Comparison of ENCODE assay signal across 8 mouse cellular contexts in the genomic region with DNA sequence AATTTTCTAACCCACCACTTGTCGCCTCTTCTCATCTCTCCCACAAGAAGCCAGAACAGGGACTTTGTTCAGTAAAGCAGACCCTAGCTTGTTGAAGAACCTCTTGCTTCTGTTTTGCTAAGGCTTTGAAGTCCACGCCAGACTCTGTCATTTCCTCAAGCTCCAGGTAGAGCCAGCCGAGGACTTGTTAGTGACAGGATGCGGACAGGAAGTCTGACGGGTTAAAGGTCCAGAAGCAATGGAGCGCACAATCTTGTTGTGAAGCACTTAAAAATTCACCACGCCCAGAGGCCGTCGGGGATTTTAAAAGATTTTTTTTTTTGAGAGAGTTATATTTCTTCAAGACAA. TPM values are rescaled to one million over a fixed set of nuclear protein-coding genes. Genes with fewer than 3 reads are reported as not detected.
DNase-seq lines count a peak whose midpoint lies in the region; ATAC-seq and TF ChIP-seq lines count a peak whose summit lies in the region.

No protein-coding gene starts in this region.

- no peaks in the 10 kb centered on the region for H3K9me3 ChIP-seq in forebrain, embryonic 10.5 days
- H3K9me3 ChIP-seq in hindbrain, embryonic 13.5 days = no peaks in the 10 kb centered on the region
- no peaks in the 10 kb centered on the region for H3K9me3 ChIP-seq in liver, embryonic 12.5 days (replicated peaks)
- H3K9me3 ChIP-seq in neural tube, embryonic 11.5 days (ENCODE audit: control insufficient read depth, low read length) = no peaks in the 10 kb centered on the region

- H3K27me3 ChIP-seq in forebrain, embryonic 10.5 days (ENCODE audit: poor library complexity, severe bottlenecking) = peaks cover 30% of the 10 kb centered on the region
- peaks cover 20% of the 10 kb centered on the region for H3K27me3 ChIP-seq in hindbrain, embryonic 13.5 days
- 0 out of 2 replicates have a peak, but pooled peaks cover 2% of the 10 kb centered on the region for H3K27me3 ChIP-seq in liver, embryonic 12.5 days (replicated peaks)
- H3K27me3 ChIP-seq in neural tube, embryonic 11.5 days (ENCODE audit: control insufficient read depth, insufficient read depth, low read length) = peaks cover 15% of the 10 kb centered on the region

- H3K4me3 ChIP-seq in left cerebral cortex, adult 2 months = peak overlapping the region; percentile 98
- peak overlapping the region; percentile 92 for H3K4me3 ChIP-seq in forebrain, embryonic 10.5 days
- H3K4me3 ChIP-seq in hindbrain, embryonic 13.5 days = peak overlapping the region; percentile 92
- H3K4me3 ChIP-seq in liver, embryonic 12.5 days = peak overlapping the region; percentile 82
- peak overlapping the region; percentile 91 for H3K4me3 ChIP-seq in neural tube, embryonic 11.5 days (ENCODE audit: low read depth, low read length)

- no peak for TF ChIP-seq CTCF in left cerebral cortex, adult 2 months (IDR thresholded peaks at IDR 0.05)

- no peak for DNase-seq in left cerebral cortex, adult 2 months (ENCODE audit: extremely low spot score in 1 of 2, low spot score in 2 of 2)
- DNase-seq in left cerebral cortex, adult 8-10 months (ENCODE audit: low spot score in 2 of 2) = no peak
- no peak for DNase-seq in forebrain, embryonic 10.5 days (ENCODE audit: extremely low spot score, low spot score)
- DNase-seq in neural tube, embryonic 11.5 days (ENCODE audit: low spot score) = no peak
- DNase-seq in frontal cortex, postnatal 10 days (ENCODE audit: low spot score in 2 of 2) = no peak
- no peak for DNase-seq in adrenal gland, postnatal 36 days

- H3K27ac ChIP-seq in left cerebral cortex, adult 2 months = peak overlapping the region; percentile 99
- peak overlapping the region; percentile 93 for H3K27ac ChIP-seq in forebrain, embryonic 10.5 days
- H3K27ac ChIP-seq in hindbrain, embryonic 13.5 days = peak overlapping the region; percentile 99
- peak overlapping the region; percentile 98 for H3K27ac ChIP-seq in liver, embryonic 12.5 days
- H3K27ac ChIP-seq in neural tube, embryonic 11.5 days (ENCODE audit: low read depth, low read length) = peak overlapping the region; percentile 94; the same call in 1 of the 2 replicates

- H3K36me3 ChIP-seq in forebrain, embryonic 10.5 days (replicated peaks) = peaks cover 4% of the 10 kb centered on the region; the same call in 1 of the 2 replicates
- no peaks in the 10 kb centered on the region for H3K36me3 ChIP-seq in hindbrain, embryonic 13.5 days
- H3K36me3 ChIP-seq in liver, embryonic 12.5 days = peaks cover 9% of the 10 kb centered on the region; the same call in 1 of the 2 replicates
- no peaks in the 10 kb centered on the region for H3K36me3 ChIP-seq in neural tube, embryonic 11.5 days (ENCODE audit: control insufficient read depth, insufficient read depth, low read length)

- no peak for ATAC-seq in hindbrain, embryonic 13.5 days (ENCODE audit: low FRiP score)
- ATAC-seq in liver, embryonic 12.5 days = no peak
- ATAC-seq in neural tube, embryonic 11.5 days (ENCODE audit: insufficient read depth, low FRiP score, low TSS enrichment) = no peak

- H3K4me1 ChIP-seq in forebrain, embryonic 10.5 days = peaks cover 92% of the 10 kb centered on the region
- peaks cover 63% of the 10 kb centered on the region for H3K4me1 ChIP-seq in hindbrain, embryonic 13.5 days (replicated peaks)
- peaks cover 87% of the 10 kb centered on the region for H3K4me1 ChIP-seq in liver, embryonic 12.5 days
- peaks cover 39% of the 10 kb centered on the region for H3K4me1 ChIP-seq in neural tube, embryonic 11.5 days (ENCODE audit: control insufficient read depth, insufficient read depth, low read length)

- H3K9ac ChIP-seq in hindbrain, embryonic 13.5 days = peak overlapping the region; percentile 94
- peak overlapping the region; percentile 88 for H3K9ac ChIP-seq in liver, embryonic 12.5 days
- peak overlapping the region; percentile 85 for H3K9ac ChIP-seq in neural tube, embryonic 11.5 days (ENCODE audit: low read length)

- intact Hi-C loops in left cerebral cortex, adult 2 months (cut with DNase I) = no loop called here

- WGBS in forebrain, embryonic 10.5 days = 11% methylated on average over 9 of the region's 9 CpGs
- 15% methylated on average over 9 of the region's 9 CpGs for WGBS in hindbrain, embryonic 13.5 days
- 10% methylated on average over 9 of the region's 9 CpGs for WGBS in liver, embryonic 12.5 days (ENCODE audit: insufficient replicate concordance)
- 10% methylated on average over 9 of the region's 9 CpGs for WGBS in neural tube, embryonic 11.5 days

- H3K4me2 ChIP-seq in hindbrain, embryonic 13.5 days = peak overlapping the region; percentile 97
- peak overlapping the region; percentile 95 for H3K4me2 ChIP-seq in liver, embryonic 12.5 days
- H3K4me2 ChIP-seq in neural tube, embryonic 11.5 days (ENCODE audit: low read depth) = peak overlapping the region; percentile 96

RNA-seq across cellular contexts. Expression of gene Mef2d, which starts 0.8 kb away (rescaled TPM):
- total RNA-seq in left cerebral cortex, adult 2 months (2021) = 100 to 1,000 TPM; 223 to 225 TPM
- 100 to 1,000 TPM; 190 to 208 (median 194) TPM for total RNA-seq in left cerebral cortex, adult 8-10 months (2022)
- 9.4 and 11.1 TPM in 2 replicates for polyA plus RNA-seq in forebrain, embryonic 10.5 days (2016; fragmentation: Nextera tagmentation; extraction: Ambion mirVana)
- 14.5 and 14.8 TPM in 2 replicates for polyA plus RNA-seq in hindbrain, embryonic 13.5 days (2015; fragmentation: Nextera tagmentation; extraction: Ambion mirVana)
- polyA plus RNA-seq in liver, embryonic 12.5 days (2016; fragmentation: Nextera tagmentation; extraction: Ambion mirVana) = 12.1 and 13.6 TPM in 2 replicates
- polyA plus RNA-seq in neural tube, embryonic 11.5 days (2014; fragmentation: Nextera tagmentation; extraction: Ambion mirVana) = 16.6 and 18.1 TPM in 2 replicates
- 10 to 100 TPM; 85.1 to 99.4 TPM for total RNA-seq in adrenal gland, postnatal 36 days (2021)

RNA-seq across cellular contexts. Expression of gene Iqgap3, which starts 59.6 kb away (rescaled TPM):
- total RNA-seq in left cerebral cortex, adult 2 months (2021) = under 1 TPM; 0.21 to 0.41 TPM
- 1 to 10 TPM in 1 of 4 experiments, under 1 TPM in 3; 0.28 to 1.2 (median 0.61) TPM for total RNA-seq in left cerebral cortex, adult 8-10 months (2022)
- 30.3 and 30.4 TPM in 2 replicates for polyA plus RNA-seq in forebrain, embryonic 10.5 days (2016; fragmentation: Nextera tagmentation; extraction: Ambion mirVana)
- 3.2 and 3.6 TPM in 2 replicates for polyA plus RNA-seq in hindbrain, embryonic 13.5 days (2015; fragmentation: Nextera tagmentation; extraction: Ambion mirVana)
- polyA plus RNA-seq in liver, embryonic 12.5 days (2016; fragmentation: Nextera tagmentation; extraction: Ambion mirVana) = 11.2 and 11.8 TPM in 2 replicates
- polyA plus RNA-seq in neural tube, embryonic 11.5 days (2014; fragmentation: Nextera tagmentation; extraction: Ambion mirVana) = 15.9 and 17.8 TPM in 2 replicates
- 1 to 10 TPM; 2.1 to 2.2 TPM for total RNA-seq in adrenal gland, postnatal 36 days (2021)
